Mouse (Mus musculus): Measurements from ENCODE around the gene Fnbp1.

Gene Fnbp1

GRCm38 (mm10) chr2:31067059-31067595 lies 74.7 kb downstream of the Fnbp1 start:
- no peak for DNase-seq (ENCODE audit: low spot score)

DNA sequence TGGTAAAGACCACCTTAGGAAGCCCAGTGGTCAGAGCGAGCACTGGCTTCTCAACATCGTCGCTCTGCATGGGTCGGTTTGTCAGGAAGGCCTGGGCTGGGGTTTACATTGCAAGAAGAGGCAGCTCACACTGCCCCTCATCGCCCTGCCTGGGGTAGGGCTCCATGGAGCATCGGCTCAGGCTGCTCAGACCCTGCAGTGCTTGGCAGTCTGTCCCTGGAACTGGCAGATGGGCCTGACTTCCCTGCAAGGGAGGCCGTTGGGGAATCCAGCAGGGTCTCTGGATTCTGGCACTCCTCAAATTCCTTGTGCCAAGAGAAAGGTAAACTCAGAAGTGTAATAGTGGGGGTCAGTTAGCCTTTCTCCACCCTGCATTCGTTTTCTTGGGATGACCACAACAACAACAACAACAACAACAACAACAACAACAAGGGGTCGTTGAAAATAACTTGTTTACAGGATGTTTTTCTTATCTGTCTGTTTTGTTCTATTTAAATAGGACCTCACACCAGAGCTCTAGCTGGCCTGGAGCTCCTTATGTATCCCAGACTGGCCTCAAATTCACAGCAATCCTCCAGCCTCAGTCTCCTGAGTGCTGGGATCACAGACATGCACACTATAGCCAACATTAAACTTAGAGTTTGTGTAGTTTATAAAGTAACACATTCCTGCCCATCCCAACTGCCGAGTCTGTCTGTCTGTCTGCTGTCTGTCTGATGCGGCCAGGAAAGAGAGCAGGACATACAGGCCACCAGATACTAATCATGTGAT lies 75.6 kb downstream of the Fnbp1 start:
- DNase-seq (ENCODE audit: low spot score), result no peak

DNA sequence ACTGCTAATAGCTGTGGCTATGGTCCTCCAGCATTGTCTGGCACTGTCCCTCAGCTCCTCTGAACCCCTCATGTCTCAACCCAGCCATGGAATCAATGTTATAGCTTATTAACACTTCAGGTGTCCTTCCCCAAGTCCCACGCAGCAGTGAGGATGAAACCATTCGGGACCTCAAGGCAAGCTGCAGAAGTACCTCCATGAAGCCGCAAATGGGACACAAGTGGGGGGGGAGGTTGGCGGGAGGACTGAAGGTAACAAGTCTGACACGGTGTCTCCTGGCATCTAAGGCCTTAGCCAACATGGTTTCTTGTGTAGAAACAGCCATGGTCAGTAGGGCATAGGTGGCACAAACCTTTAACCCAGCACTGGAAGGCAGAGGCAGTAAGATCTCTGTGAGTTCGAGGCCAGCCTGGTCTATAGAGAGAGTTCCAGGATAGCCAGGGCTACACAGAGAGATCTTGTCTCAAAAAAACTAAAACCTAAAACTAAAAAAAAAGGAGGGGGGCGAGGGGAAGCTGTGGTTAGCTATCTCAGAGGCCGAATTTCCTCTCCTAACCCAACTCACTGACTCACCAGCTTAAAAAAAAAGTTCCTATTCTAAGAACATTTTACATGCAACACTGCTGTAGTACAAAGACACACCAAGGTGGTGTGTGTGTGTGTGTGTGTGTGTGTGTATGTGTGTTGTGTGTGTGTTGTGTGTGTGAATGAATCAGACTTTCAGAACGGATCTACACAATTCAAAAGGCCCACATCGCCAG lies 79.8 kb downstream of the Fnbp1 start:
- no peak for DNase-seq (ENCODE audit: low spot score)

GRCm38 (mm10) chr2:31060787-31061730 lies 80.7 kb downstream of the Fnbp1 start:
- no peak for DNase-seq (ENCODE audit: low spot score)

GRCm38 (mm10) chr2:31060271-31060670 lies 81.5 kb downstream of the Fnbp1 start:
- no peak for DNase-seq (ENCODE audit: low spot score)

DNA sequence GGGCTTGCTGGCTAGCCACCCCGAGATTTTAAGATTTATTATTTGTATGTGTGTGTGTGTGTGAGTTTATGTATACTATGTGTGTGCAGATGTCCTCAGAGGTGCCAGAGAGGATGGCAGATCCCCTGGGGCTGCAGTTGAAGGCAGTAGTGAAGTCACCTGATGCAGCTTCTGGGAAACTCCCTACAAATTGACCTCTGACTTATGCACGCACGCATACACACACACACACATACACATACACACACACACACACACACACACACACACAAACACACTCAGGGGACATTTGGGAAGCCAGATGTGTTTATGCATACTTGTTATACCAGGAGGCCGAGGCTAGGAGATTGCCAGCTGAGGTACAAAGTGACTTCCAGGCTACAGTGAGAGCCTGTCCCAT lies 83.4 kb downstream of the Fnbp1 start:
- no peak for DNase-seq (ENCODE audit: low spot score)

GRCm38 (mm10) chr2:31057549-31058177 lies 84.1 kb downstream of the Fnbp1 start:
- no peak for DNase-seq (ENCODE audit: low spot score)

DNA sequence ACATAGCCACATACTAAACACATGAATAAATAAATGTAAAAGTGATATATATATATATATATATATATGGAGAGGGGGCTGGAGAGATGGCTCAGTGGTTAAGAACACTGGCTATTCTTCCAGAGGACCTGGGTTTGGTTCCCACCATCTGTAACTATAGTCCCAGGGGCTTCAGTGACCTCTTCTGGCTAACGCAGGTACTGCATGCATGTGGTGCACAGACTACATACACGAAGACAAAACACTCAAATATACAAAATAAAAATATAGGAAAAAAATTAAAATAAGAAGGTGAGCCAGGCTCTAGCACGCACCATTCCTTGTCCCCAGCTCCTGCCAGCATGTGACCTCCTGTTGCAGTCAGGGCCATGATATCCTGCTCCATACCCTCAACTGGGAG lies 85.7 kb downstream of the Fnbp1 start:
- DNase-seq (ENCODE audit: low spot score), result no peak

- no peak for DNase-seq (ENCODE audit: low spot score)
These were observed 87.9 kb downstream of the Fnbp1 start for GRCm38 (mm10) chr2:31053851-31054340.

DNA sequence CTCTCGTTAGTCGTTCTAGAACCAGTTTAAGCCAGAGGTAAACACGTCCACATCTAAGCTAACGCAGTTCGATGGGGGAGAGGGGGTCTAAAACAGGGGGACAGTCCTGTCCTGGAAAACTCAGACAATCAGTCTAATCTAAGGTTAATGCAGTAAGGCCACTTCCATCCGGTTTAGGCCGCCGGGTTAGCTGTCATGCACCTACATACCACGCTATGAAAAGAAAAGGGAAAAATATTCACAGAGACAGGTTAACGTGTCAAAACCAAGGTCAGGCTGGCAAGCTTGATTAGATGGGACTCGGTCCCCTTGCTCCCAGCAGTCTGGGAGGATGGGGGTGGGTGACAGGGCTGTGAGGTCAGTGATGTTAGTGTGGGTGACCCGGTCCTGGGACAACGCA lies 88.4 kb downstream of the Fnbp1 start:
- DNase-seq (ENCODE audit: low spot score), result no peak

- no peak for DNase-seq (ENCODE audit: low spot score)
These were observed 89.4 kb downstream of the Fnbp1 start for GRCm38 (mm10) chr2:31052441-31052840.

GRCm38 (mm10) chr2:31048037-31048436 lies 93.8 kb downstream of the Fnbp1 start:
- DNase-seq (ENCODE audit: low spot score), result no peak

GRCm38 (mm10) chr2:31043856-31044255 lies 98.0 kb downstream of the Fnbp1 start:
- DNase-seq (ENCODE audit: low spot score), result no peak

- no peak for DNase-seq (ENCODE audit: low spot score)
These were observed 98.9 kb downstream of the Fnbp1 start for GRCm38 (mm10) chr2:31042881-31043280.

- no peak for DNase-seq (ENCODE audit: low spot score)
These were observed 100.4 kb downstream of the Fnbp1 start for GRCm38 (mm10) chr2:31041386-31041785.

- no peak for DNase-seq (ENCODE audit: low spot score)
These were observed 101.3 kb downstream of the Fnbp1 start for GRCm38 (mm10) chr2:31040487-31040886.

DNA sequence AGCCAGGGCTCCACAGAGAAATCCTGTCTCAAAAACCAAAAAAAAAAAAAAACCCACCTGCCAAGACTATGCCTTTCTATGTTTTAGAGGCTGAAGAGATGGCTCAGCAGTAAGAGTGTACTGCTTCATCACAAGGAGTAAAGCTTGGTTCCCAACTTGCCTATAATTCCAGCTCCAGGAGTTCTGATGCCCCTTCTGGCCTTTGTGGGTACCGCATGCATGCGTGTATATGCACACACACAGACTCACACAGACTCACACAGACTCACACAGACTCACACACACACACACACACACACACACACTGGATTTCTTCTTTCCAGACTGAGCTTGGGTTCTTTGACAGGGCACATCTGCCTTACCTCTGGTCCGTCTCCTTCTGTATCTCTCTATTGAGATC lies 101.8 kb downstream of the Fnbp1 start:
- DNase-seq (ENCODE audit: low spot score), result no peak

DNA sequence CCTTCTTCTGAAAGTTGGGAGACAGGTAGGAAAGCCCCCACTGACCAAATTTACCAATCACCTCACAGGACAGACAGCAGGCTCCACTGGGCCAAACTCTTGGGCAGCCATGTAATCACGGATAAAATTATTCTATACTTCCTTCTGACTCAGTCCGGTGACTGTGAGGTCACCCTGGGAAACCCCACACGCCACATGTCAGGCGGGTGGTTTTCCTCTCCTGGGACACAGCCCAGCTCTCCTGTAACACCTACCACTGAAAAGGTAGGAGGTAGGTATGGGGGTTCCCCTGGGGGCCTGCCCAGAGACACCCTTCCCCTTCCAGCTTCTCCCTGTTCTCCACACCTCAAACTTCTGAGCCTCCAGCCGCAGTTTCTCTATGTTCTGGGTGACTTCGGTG lies 105.0 kb downstream of the Fnbp1 start:
- no peak for DNase-seq (ENCODE audit: low spot score)

DNA sequence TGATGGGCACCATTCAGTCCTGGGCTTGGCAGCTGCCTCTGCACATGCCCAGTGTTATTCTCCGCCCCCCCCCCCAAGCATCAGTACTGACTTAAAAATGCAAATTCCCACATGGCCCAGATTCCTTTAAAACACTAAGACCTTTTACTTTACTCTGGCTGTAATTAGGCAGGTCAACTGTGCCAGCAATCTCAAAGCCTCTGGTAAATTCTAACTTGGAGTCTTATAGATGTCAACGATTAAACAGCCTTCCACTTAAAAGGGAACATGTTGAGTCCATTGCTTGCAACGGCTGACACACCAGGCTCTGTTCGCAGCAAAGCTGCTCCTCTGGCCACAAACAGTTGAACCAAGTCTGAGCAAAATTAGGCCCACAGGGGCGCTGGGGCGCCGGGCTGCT lies 109.8 kb downstream of the Fnbp1 start:
- DNase-seq (ENCODE audit: low spot score), result no peak

GRCm38 (mm10) chr2:31026642-31027041 lies 115.2 kb downstream of the Fnbp1 start:
- no peak for DNase-seq (ENCODE audit: low spot score)

DNA sequence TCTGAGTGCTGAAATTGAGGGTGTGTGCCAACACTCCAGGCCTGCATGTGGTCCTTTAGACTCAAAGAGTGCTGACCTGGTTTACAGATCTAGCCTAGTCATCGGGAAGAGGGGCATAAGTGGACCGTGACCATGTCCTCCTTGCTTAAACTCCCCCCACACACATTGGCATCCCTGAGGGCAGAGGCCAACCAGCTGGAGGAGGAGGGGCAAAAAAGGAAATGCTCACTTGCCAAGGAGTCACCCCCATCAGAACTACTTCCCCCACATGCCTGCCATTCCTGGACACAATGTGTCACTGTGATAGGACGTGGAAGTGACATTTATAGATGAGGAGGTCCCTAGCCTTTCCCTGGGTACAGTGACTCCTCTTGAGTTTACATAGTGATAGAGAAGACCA lies 116.3 kb downstream of the Fnbp1 start:
- no peak for DNase-seq (ENCODE audit: low spot score)

All from MN1 (cell line).